Mouse (Mus musculus): ENCODE measurements around the gene Ntm.

The Ntm gene

DNA sequence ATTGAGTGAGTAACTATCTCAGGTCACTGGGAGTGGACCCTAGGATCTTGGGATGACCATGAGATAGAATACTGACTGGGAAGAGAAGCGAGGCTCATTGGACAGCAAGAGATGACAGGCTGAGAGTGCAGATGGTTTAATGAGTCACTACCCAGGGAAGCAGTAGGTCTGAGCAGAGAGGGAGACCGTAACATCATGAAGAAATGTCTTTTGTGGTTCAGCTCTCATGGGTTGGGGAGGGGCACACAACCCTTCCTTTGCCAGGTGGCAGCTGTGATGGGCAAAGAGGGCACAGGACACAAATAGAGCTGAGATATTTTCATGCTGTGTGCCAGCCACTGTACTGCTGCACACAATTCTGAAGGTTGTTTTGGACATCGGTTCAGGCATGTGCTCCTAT is 724.0 kb downstream of the Ntm start:
- DNase-seq (ENCODE audit: low spot score in 2 of 2): no peak

- no peak for DNase-seq (ENCODE audit: low spot score in 2 of 2)
Measured at GRCm38 (mm10) chr9:29236752-29237151, 726.2 kb downstream of the Ntm start.

- no peak for DNase-seq (ENCODE audit: low spot score in 2 of 2)
Measured at GRCm38 (mm10) chr9:29227747-29228146, 735.2 kb downstream of the Ntm start.

- DNase-seq (ENCODE audit: low spot score in 2 of 2): no peak
Measured at GRCm38 (mm10) chr9:29222915-29223545, 739.9 kb downstream of the Ntm start.

DNA sequence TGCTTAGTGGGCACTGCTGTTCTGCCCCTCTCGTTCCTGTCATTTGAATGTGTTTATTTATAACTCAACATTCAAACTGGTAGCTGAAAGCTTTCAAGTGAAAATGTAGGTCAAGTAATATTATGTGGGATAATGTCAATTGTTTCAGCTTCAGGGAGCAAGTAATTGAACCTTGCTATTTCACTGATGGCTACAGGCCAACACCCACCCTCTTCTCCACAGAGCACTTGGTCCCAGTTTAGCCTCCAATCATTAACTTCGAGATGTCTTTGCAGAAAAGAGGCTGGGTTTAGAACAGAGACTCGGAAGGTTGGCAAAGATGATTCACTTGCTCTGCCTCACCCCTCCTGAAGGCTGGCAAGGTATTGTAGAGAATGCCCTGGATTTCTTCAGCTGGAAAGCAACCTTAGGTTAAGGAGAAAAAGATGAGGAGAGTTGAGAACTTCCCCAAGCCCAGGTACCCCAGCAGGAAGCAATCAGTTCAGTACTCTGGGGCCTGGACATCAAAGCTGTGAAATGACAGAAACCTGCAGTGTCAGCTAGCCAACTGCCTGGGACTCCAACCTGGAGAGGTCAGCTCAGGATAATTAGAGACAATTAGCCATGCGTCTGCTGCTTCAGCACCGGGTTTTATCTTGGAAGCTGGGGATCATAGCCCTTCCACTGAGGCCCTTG is 741.9 kb downstream of the Ntm start:
- no peak for DNase-seq (ENCODE audit: low spot score in 2 of 2)

DNA sequence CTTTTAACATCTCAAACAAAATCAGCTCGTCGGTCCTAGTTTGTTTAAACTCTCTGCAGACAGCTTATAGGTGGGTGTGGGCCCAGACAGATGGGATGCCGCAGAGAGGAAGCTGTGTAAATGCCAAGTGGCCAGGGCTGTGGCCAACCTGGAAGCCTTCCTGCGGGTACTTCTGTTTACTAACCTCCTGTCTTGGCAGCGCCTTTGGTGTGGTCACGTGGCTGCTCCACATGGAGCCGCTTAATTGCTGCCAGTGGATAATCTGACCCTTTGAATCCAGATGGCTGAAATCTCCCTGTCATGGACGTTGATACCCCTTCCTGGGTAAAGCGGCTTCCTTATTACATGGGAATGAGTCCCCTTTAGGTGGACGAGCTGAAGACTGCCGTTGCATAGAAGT is 742.4 kb downstream of the Ntm start:
- peak in 1 of 2 experiments; percentile 36 for DNase-seq (ENCODE audit: low spot score in 2 of 2)

GRCm38 (mm10) chr9:29217951-29218350 is 745.0 kb downstream of the Ntm start:
- DNase-seq (ENCODE audit: low spot score in 2 of 2): peak in 1 of 2 experiments; percentile 25

- no peak for DNase-seq (ENCODE audit: low spot score in 2 of 2)
Measured at GRCm38 (mm10) chr9:29216528-29216927, 746.4 kb downstream of the Ntm start.

GRCm38 (mm10) chr9:29215796-29216195 is 747.1 kb downstream of the Ntm start:
- no peak for DNase-seq (ENCODE audit: low spot score in 2 of 2)

- DNase-seq (ENCODE audit: low spot score in 2 of 2): no peak
Measured at GRCm38 (mm10) chr9:29215241-29215640, 747.7 kb downstream of the Ntm start.

DNA sequence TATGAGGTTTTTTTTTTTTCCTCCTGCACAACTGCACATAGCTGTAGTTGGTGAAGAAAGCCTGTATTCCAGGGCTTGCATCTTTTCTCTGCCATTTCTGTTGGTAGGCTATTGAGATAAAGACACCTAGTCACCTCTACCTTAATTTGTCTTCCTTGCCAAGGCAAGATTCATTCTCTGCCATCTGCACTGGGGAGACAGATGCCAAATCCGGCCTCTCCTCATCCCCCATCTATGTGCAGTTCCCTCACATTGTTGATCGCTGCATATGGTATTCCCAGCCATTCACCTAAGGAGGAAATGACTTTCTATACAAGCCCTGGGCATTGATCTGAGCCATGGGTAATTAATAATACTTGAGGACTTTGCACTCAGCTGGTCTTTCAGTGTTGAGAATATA is 753.7 kb downstream of the Ntm start:
- DNase-seq (ENCODE audit: low spot score in 2 of 2): no peak

DNA sequence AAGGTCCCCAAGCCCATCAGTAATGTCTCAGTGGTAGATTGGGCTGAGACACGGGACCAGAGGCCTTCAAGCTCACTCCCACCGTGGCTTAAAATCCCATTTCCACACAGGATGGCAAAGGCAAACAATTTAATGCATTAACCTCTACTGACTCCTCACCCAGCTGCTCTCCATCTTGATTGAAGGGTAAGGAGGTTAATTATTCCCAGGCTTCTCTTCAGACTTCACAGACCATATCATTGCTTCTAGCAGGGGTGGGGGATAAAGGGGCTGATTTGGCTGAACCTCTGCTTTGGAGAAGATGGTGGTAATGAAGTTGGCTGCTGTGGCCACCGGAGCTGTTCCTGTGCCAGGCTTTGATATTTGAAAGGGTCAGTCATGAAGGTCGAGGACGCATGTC is 754.8 kb downstream of the Ntm start:
- DNase-seq (ENCODE audit: low spot score in 2 of 2): no peak

DNA sequence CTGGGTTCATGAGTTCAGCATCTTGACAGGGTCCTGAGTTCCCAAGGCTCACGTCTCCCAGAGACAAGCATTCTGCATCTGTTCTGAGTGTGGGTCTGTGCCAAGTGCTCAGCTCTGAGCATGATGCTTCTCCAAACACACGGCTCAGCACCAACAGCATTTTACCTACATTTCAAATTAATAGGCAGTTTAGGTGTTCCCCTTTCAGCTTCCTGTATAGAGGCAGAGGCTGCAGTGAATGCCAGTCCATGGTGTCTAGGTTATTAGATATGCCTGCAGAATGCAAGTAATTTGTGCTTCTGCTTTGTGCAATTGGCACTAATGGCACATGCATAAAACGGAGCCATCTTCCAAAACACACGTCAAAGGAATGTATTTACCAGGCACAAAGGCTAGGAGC is 757.3 kb downstream of the Ntm start:
- DNase-seq (ENCODE audit: low spot score in 2 of 2): no peak

DNA sequence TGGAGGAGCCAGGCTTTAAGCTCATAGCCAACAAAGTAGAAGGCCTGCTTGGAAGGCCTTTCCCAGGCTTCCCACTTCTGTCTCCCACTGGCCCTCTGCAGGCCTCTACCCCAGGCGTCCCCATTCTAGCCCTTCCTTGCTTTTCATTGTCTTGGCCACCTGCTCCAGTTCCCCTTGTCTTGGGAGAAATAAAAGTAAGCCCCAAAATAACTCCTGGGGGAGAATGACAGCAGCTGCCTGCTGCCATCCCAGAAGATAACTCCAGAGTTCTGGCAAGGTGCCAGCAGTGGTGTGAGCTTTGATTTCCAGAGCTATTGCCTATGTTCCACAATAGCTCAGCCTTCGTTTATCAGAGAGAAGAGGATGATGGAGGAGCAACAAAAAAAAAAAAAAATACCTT is 760.7 kb downstream of the Ntm start:
- peak; percentile 12 to 33 for DNase-seq (ENCODE audit: low spot score in 2 of 2)

- peak in 1 of 2 experiments; percentile 37 for DNase-seq (ENCODE audit: low spot score in 2 of 2)
Measured at GRCm38 (mm10) chr9:29201163-29202053, 761.5 kb downstream of the Ntm start.

GRCm38 (mm10) chr9:29197046-29197445 is 765.9 kb downstream of the Ntm start:
- no peak for DNase-seq (ENCODE audit: low spot score in 2 of 2)

DNA sequence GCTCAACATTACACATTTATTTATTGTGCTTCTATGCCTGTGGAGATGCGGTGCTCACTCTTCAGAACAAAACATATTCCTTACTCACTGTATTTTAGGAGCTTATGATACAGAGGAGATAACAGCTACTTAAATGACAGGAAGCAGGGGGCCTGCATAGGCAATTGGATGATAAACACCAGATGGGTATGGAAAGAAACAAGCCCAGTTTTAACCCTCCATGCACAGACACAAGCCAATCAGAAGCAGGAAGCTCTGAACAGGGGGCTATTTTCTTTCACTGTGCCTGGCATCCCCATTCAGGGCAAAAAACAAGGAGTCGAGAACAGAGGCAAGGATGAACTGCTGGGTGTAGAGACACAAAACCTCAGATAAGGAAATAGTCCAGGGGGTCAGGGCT is 768.7 kb downstream of the Ntm start:
- DNase-seq (ENCODE audit: low spot score in 2 of 2): no peak

GRCm38 (mm10) chr9:29183011-29183410 is 779.9 kb downstream of the Ntm start:
- no peak for DNase-seq (ENCODE audit: low spot score in 2 of 2)

- DNase-seq (ENCODE audit: low spot score in 2 of 2): no peak
Measured at GRCm38 (mm10) chr9:29181661-29182060, 781.3 kb downstream of the Ntm start.

DNA sequence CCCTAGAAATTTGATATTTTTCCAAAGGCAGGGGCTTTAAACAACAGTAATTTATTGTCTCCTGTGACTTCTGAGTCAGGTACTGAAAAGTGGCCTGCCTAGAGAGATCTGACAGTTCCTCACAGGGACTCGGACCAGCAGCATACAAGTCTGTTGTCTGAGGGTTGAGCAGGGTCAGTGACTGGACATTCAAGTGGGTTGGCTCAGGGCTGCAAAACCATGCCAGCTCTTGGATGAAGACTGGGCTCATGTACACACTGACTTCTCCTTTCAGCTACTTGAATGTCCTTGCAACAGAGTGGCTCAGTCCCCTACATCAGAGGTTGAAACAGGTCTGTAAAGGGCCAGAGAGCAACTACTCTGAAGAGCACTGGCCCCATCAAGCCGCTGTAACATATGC is 797.2 kb downstream of the Ntm start:
- DNase-seq (ENCODE audit: low spot score in 2 of 2): no peak

- DNase-seq (ENCODE audit: low spot score in 2 of 2): no peak
Measured at GRCm38 (mm10) chr9:29161059-29161642, 801.8 kb downstream of the Ntm start.

GRCm38 (mm10) chr9:29145901-29146300 is 817.0 kb downstream of the Ntm start:
- DNase-seq (ENCODE audit: low spot score in 2 of 2): no peak

Data from right cerebral cortex, postnatal 36 days (tissue).